Mouse (Mus musculus): ENCODE measurements around the gene Ror2. TPM values are rescaled to one million over a fixed set of nuclear protein-coding genes. Genes with fewer than 3 reads are reported as not detected.

Gene Ror2
- polyA plus RNA-seq, 1 experiment from 2014 or later: 3.0 TPM

- 38% methylated on average over 7 of the region's 7 CpGs for WGBS
- ATAC-seq: no peak
- Histone ChIP-seq H3K9ac (replicated peaks; ENCODE audit: low read depth, low read length) (no peak overlapping the region), H3K27me3 (replicated peaks; ENCODE audit: control insufficient read depth, insufficient read depth, low read length) (no peaks in the 10 kb centered on the region), H3K4me2 (ENCODE audit: low read length) (no peak overlapping the region), H3K9me3 (ENCODE audit: control insufficient read depth, low read length) (no peaks in the 10 kb centered on the region), H3K36me3 (ENCODE audit: control insufficient read depth, insufficient read depth) (no peaks in the 10 kb centered on the region), H3K4me3 (replicated peaks; ENCODE audit: low read length) (no peak overlapping the region), H3K4me1 (replicated peaks; ENCODE audit: control insufficient read depth, insufficient read depth, low read length) (peaks cover 42% of the 10 kb centered on the region), H3K27ac (ENCODE audit: low read length) (no peak overlapping the region)
Observed at GRCm38 (mm10) chr13:53232419-53232818, 53.5 kb downstream of the Ror2 start.

DNA sequence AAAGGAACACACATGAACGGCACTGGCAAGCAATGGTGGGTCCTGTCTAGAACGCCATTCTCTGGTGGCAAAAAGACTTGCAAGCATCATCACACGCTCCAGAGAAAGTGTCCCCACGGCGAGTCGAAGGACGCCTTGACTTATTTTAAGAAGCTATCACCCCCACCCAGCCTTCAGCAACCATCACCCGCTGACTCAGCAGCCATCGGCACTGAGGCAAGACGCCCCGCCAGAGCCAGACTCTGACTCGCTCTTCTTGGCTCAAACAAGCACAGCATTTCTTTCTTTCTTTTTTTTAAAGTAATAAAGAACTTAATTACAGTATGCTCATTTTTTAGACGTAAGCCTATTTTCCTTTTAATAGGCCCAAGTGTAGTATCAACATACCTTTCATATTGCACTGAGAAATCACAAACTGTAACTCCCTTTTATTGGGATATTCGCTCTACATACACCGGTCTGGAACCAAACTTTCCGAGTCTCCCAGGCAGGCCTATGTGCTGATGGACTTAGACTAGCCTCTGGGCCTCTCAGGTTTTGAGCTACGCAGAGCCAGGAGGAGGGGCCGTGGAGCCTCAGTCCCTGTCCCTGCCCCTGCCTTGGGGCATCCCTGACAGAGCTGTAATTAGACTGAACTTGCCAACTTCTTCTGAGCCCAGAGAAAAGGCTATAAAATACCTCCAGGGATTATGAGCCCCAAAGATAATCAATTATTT lies 55.3 kb downstream of the Ror2 start:
- Histone ChIP-seq H3K27me3 (replicated peaks; ENCODE audit: control insufficient read depth, insufficient read depth, low read length) (no peaks in the 10 kb centered on the region), H3K9ac (replicated peaks; ENCODE audit: low read depth, low read length) (no peak overlapping the region), H3K4me1 (replicated peaks; ENCODE audit: control insufficient read depth, insufficient read depth, low read length) (peaks cover 31% of the 10 kb centered on the region), H3K4me2 (ENCODE audit: low read length) (no peak overlapping the region), H3K27ac (ENCODE audit: low read length) (no peak overlapping the region), H3K4me3 (replicated peaks; ENCODE audit: low read length) (no peak overlapping the region), H3K36me3 (ENCODE audit: control insufficient read depth, insufficient read depth) (no peaks in the 10 kb centered on the region), H3K9me3 (ENCODE audit: control insufficient read depth, low read length) (no peaks in the 10 kb centered on the region)
- WGBS: 51% methylated on average over 18 of the region's 18 CpGs
- no peak for ATAC-seq

DNA sequence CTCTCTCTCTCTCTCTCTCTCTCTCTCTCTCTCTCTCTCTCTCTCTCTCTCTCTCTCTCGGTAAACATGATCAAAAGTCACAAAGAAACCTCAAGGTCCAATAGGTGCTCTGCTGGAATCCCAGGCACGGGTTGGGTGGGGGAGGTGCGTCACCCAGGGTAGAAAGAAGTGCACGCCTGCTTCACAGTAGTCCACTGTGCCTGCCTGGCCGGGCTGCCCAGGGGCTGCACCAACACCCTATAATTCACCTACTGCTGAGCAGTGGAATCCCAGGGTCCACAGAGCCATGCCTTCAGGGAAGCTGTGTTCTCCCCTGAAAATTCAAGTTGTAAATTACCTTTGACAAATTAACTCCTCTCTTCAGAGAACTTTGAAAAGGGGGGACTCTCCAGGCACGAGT lies 58.9 kb downstream of the Ror2 start:
- peaks cover 10% of the 10 kb centered on the region for H3K4me1 ChIP-seq (replicated peaks; ENCODE audit: control insufficient read depth, insufficient read depth, low read length)

DNA sequence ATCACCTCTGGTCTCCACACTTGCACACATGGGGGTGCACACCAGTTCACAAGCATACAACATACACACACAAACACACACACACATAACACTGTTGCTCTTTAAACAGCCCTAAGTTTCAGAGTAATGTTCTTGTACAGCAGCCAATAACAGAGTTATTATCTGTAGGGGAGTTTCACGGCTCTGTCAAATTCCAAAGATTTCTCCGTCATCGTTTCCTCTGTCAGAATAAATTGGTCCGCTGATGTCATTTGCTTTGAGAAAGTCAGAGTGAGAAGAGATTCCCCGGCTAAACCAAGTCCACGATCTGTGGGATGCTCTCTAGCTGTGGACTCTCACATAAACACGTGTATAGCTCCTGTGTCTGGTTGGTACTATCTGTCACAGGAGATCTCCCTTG lies 59.5 kb downstream of the Ror2 start:
- ATAC-seq: no peak

More for the DNA sequence above, 58.9 kb downstream of the Ror2 start:
- 71% methylated on average over 6 of the region's 6 CpGs for WGBS
- no peak overlapping the region for H3K9ac ChIP-seq (replicated peaks; ENCODE audit: low read depth, low read length)
- no peak overlapping the region for H3K4me2 ChIP-seq (ENCODE audit: low read length)
- no peaks in the 10 kb centered on the region for H3K36me3 ChIP-seq (ENCODE audit: control insufficient read depth, insufficient read depth)
- ATAC-seq: no peak
- no peak overlapping the region for H3K4me3 ChIP-seq (replicated peaks; ENCODE audit: low read length)
- H3K27ac ChIP-seq (ENCODE audit: low read length): no peak overlapping the region
- no peaks in the 10 kb centered on the region for H3K27me3 ChIP-seq (replicated peaks; ENCODE audit: control insufficient read depth, insufficient read depth, low read length)
- peaks cover 4% of the 10 kb centered on the region for H3K9me3 ChIP-seq (ENCODE audit: control insufficient read depth, low read length)

DNA sequence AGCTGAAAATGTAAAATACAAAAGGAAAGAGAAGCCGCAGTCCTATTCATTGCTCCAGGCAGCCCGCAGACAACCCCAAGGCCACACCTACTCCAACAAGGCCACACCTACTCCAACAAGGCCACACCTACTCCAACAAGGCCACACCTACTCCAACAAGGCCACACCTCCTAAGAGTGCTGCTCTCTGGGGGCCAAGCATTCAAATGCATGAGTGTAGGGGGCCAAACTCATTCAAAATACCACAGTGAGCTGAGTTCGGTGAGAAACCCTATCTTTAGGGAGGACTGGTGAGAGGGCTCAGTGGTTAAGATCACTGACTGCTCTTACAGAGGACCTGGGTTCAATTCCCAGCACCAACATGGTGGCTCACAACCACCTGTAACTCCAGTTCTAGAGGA lies 60.0 kb downstream of the Ror2 start:
- H3K9ac ChIP-seq (replicated peaks; ENCODE audit: low read depth, low read length): no peak overlapping the region

More for the DNA sequence above, 59.5 kb downstream of the Ror2 start:
- Histone ChIP-seq H3K4me1 (replicated peaks; ENCODE audit: control insufficient read depth, insufficient read depth, low read length) (peaks cover 5% of the 10 kb centered on the region), H3K4me2 (ENCODE audit: low read length) (no peak overlapping the region), H3K27me3 (replicated peaks; ENCODE audit: control insufficient read depth, insufficient read depth, low read length) (no peaks in the 10 kb centered on the region), H3K9ac (replicated peaks; ENCODE audit: low read depth, low read length) (no peak overlapping the region), H3K36me3 (ENCODE audit: control insufficient read depth, insufficient read depth) (no peaks in the 10 kb centered on the region), H3K9me3 (ENCODE audit: control insufficient read depth, low read length) (peaks cover 4% of the 10 kb centered on the region), H3K27ac (ENCODE audit: low read length) (no peak overlapping the region), H3K4me3 (replicated peaks; ENCODE audit: low read length) (no peak overlapping the region)
- WGBS: 67% methylated on average over 7 of the region's 7 CpGs

DNA sequence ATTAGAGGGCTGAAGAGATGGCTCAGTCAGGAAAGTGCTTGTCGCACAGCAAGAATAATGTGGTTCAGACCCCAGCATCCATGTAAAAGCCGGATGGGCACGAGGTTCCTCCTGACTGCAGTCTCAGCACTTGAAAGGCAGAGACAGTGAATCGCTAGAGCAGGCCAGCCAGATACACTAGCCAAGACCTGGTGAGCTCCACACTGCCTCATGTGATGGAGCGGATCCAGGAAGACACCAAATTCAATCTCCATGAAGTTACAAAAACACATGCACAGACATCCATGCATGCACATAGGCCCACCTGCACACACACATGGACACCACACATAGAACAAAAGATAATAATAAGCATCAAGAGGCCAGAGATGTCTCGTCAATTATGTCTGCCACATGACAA lies 64.7 kb downstream of the Ror2 start:
- H3K4me1 ChIP-seq (replicated peaks; ENCODE audit: control insufficient read depth, insufficient read depth, low read length): no peaks in the 10 kb centered on the region
- H3K36me3 ChIP-seq (ENCODE audit: control insufficient read depth, insufficient read depth): no peaks in the 10 kb centered on the region
- H3K4me2 ChIP-seq (ENCODE audit: low read length): no peak overlapping the region
- WGBS: 85% methylated on average over 6 of the region's 6 CpGs
- no peaks in the 10 kb centered on the region for H3K27me3 ChIP-seq (replicated peaks; ENCODE audit: control insufficient read depth, insufficient read depth, low read length)
- H3K9me3 ChIP-seq (ENCODE audit: control insufficient read depth, low read length): peaks cover 4% of the 10 kb centered on the region
- no peak overlapping the region for H3K9ac ChIP-seq (replicated peaks; ENCODE audit: low read depth, low read length)
- H3K4me3 ChIP-seq (replicated peaks; ENCODE audit: low read length): no peak overlapping the region
- no peak overlapping the region for H3K27ac ChIP-seq (ENCODE audit: low read length)
- ATAC-seq: no peak

More for the DNA sequence above, 60.0 kb downstream of the Ror2 start:
- Histone ChIP-seq H3K9me3 (ENCODE audit: control insufficient read depth, low read length) (peaks cover 4% of the 10 kb centered on the region), H3K4me2 (ENCODE audit: low read length) (no peak overlapping the region), H3K27ac (ENCODE audit: low read length) (no peak overlapping the region), H3K4me1 (replicated peaks; ENCODE audit: control insufficient read depth, insufficient read depth, low read length) (peaks cover 2% of the 10 kb centered on the region), H3K36me3 (ENCODE audit: control insufficient read depth, insufficient read depth) (no peaks in the 10 kb centered on the region), H3K4me3 (replicated peaks; ENCODE audit: low read length) (no peak overlapping the region), H3K27me3 (replicated peaks; ENCODE audit: control insufficient read depth, insufficient read depth, low read length) (no peaks in the 10 kb centered on the region)
- 99% methylated on average over 3 of the region's 3 CpGs for WGBS
- ATAC-seq: no peak

DNA sequence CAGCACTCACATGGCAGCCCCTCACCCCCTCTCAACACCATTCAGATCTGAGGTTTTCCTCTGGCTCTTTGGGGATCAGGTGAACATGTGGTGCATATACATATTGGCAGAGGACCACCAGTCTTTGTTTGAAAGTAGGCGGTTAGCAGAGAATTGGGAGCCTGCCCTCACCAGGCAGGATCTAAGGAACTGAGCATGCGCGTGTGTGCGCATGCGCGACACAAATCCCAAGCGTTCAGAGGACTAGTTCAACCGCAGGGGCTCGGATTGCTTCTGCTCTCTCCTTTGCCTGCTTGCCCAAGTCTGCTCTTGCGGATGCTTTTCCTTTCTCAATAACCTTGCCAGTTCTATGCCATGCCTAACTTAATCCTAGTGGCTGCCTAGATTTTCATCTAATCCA lies 66.0 kb downstream of the Ror2 start:
- Histone ChIP-seq H3K36me3 (ENCODE audit: control insufficient read depth, insufficient read depth) (no peaks in the 10 kb centered on the region), H3K27me3 (replicated peaks; ENCODE audit: control insufficient read depth, insufficient read depth, low read length) (no peaks in the 10 kb centered on the region), H3K4me1 (replicated peaks; ENCODE audit: control insufficient read depth, insufficient read depth, low read length) (no peaks in the 10 kb centered on the region), H3K9me3 (ENCODE audit: control insufficient read depth, low read length) (peaks cover 4% of the 10 kb centered on the region), H3K9ac (replicated peaks; ENCODE audit: low read depth, low read length) (no peak overlapping the region), H3K4me2 (ENCODE audit: low read length) (no peak overlapping the region), H3K27ac (ENCODE audit: low read length) (no peak overlapping the region), H3K4me3 (replicated peaks; ENCODE audit: low read length) (no peak overlapping the region)
- no peak for ATAC-seq
- WGBS: 87% methylated on average over 10 of the region's 10 CpGs

DNA sequence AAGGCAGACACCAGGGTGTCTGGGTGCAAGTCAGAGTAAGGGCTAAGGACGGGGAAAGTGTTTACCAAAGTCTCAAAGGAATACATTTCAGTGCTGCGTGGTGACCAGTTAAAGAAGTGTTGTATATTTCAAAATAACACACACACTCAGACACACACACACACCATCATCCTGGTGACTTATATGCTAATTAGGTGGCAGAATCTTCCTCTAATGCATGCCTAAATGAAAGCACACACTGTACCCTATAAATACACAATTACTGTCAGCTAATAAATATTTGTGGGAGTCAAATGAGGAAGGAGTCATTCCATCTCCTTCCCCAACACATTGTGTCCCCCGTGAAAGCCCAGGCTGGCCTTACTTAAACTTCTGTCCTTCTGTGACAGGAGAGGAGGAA lies 66.5 kb downstream of the Ror2 start:
- WGBS: 88% methylated on average over 3 of the region's 3 CpGs
- no peak overlapping the region for H3K4me2 ChIP-seq (ENCODE audit: low read length)
- no peak overlapping the region for H3K4me3 ChIP-seq (replicated peaks; ENCODE audit: low read length)
- peaks cover 2% of the 10 kb centered on the region; the same call in 1 of the 2 replicates for H3K9me3 ChIP-seq (ENCODE audit: control insufficient read depth, low read length)
- no peak for ATAC-seq
- no peak overlapping the region for H3K9ac ChIP-seq (replicated peaks; ENCODE audit: low read depth, low read length)
- no peaks in the 10 kb centered on the region for H3K4me1 ChIP-seq (replicated peaks; ENCODE audit: control insufficient read depth, insufficient read depth, low read length)
- H3K27ac ChIP-seq (ENCODE audit: low read length): no peak overlapping the region
- H3K27me3 ChIP-seq (replicated peaks; ENCODE audit: control insufficient read depth, insufficient read depth, low read length): no peaks in the 10 kb centered on the region
- no peaks in the 10 kb centered on the region for H3K36me3 ChIP-seq (ENCODE audit: control insufficient read depth, insufficient read depth)

GRCm38 (mm10) chr13:53217396-53217975 lies 68.4 kb downstream of the Ror2 start:
- WGBS: 69% methylated on average over 6 of the region's 6 CpGs
- H3K36me3 ChIP-seq (ENCODE audit: control insufficient read depth, insufficient read depth): no peaks in the 10 kb centered on the region
- no peak overlapping the region for H3K4me2 ChIP-seq (ENCODE audit: low read length)
- no peak overlapping the region for H3K9ac ChIP-seq (replicated peaks; ENCODE audit: low read depth, low read length)
- no peak overlapping the region for H3K4me3 ChIP-seq (replicated peaks; ENCODE audit: low read length)
- H3K9me3 ChIP-seq (ENCODE audit: control insufficient read depth, low read length): no peaks in the 10 kb centered on the region
- peaks cover 5% of the 10 kb centered on the region for H3K4me1 ChIP-seq (replicated peaks; ENCODE audit: control insufficient read depth, insufficient read depth, low read length)
- no peaks in the 10 kb centered on the region for H3K27me3 ChIP-seq (replicated peaks; ENCODE audit: control insufficient read depth, insufficient read depth, low read length)
- ATAC-seq: no peak
- H3K27ac ChIP-seq (ENCODE audit: low read length): no peak overlapping the region
